Mouse (Mus musculus) brain, embryonic 14.5 days (tissue): ENCODE data around the gene Gm867.

Experiments used
- CTCF ChIP-seq: fragments of 200-500 bp; IDR thresholded peaks from 2 replicates; pipeline ENCODE4 v1.5.1; 2012; ENCODE audit warnings: inconsistent platforms, mild to moderate bottlenecking, moderate library complexity, borderline replicate concordance; ENCODE audit not compliant: insufficient read depth, insufficient read length; ENCODE audit errors: extremely low read depth
- POLR2A ChIP-seq: fragments of 200-500 bp; IDR thresholded peaks from 2 replicates; pipeline ENCODE4 v1.6.1; 2012; ENCODE audit warnings: mild to moderate bottlenecking, inconsistent platforms, borderline replicate concordance; ENCODE audit not compliant: poor library complexity, insufficient read depth, insufficient read length, severe bottlenecking; ENCODE audit errors: extremely low read depth

GRCm38 (mm10) chr10:75940520-75940919 lies at the start of gene Gm867:
- TF ChIP-seq CTCF (no peak), POLR2A (no peak)
